ENCODE assay signal across 8 mouse cellular contexts in the genomic region with DNA sequence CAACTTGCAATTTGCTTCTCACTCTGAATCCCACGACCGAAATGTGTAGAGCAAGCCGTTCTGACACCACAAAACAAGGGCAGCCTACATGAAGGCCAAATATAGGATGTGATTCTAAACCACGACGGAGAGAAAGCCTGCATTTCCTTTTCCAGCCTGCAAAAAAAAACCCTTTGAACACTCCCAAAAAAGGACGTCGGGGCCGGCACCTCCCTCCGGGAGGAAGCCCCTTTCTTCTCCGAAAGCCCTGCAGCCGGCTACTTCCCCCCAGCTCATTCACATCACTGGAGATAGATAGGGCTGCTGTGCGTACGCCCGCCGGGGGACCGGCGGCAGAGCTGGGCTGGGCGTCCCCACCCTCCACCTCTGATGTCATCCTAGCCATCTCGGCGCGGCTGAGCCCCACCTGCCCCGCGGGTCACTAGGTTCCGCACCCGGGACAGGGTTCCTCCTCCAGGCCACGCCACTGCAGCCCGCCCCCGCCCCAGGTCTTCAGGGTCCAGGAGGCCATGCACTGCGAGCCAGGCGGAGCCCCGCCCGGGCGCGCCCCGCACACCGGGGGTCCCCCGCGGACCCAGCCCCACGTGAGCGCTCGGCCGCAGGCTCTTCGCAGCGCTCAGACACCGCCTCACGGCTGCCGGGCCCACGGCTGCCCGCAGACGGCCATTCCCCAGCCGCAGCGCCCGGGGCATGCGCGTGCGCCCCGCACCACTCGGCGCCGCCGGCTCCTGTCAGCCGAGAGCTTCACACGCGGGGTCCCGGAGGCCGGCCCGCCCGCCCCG. TPM values are rescaled to one million over a fixed set of nuclear protein-coding genes. Genes with fewer than 3 reads are reported as not detected.
DNase-seq lines count a peak whose midpoint lies in the region; ATAC-seq and TF ChIP-seq lines count a peak whose summit lies in the region.

No protein-coding gene starts in this region.

- H3K27ac ChIP-seq in ES-Bruce4 (ENCODE audit: insufficient read depth, low read length) = peak overlapping the region; percentile 65
- peak overlapping the region; percentile 81 for H3K27ac ChIP-seq in brown adipose tissue, adult 24 weeks (replicated peaks; ENCODE audit: low read depth, low read length)
- H3K27ac ChIP-seq in forebrain, embryonic 10.5 days = peak overlapping the region; percentile 98
- H3K27ac ChIP-seq in heart, postnatal 0 days (ENCODE audit: low read depth) = peak overlapping the region; percentile 94
- peak overlapping the region; percentile 97 for H3K27ac ChIP-seq in lung, embryonic 16.5 days (ENCODE audit: low read length)

- TF ChIP-seq CTCF in ES-Bruce4 (IDR thresholded peaks at IDR 0.05; ENCODE audit: low read depth, low read length) = no peak
- no peak for TF ChIP-seq CTCF in heart, postnatal 0 days (IDR thresholded peaks at IDR 0.05; ENCODE audit: low read depth)

- no peak for TF ChIP-seq POLR2A in ES-Bruce4 (IDR thresholded peaks at IDR 0.05; ENCODE audit: insufficient read depth, low read length)

- no peak for TF ChIP-seq EP300 in ES-Bruce4 (IDR thresholded peaks at IDR 0.05; ENCODE audit: insufficient read depth, low read depth, low read length)
- 0 out of 2 replicates have a peak, but pooled peaks have one; percentile 19 for TF ChIP-seq EP300 in heart, postnatal 0 days (IDR thresholded peaks at IDR 0.05; ENCODE audit: low read depth)

- under 1% methylated on average over 69 of the region's 69 CpGs for WGBS in forebrain, embryonic 10.5 days
- under 1% methylated on average over 61 of the region's 69 CpGs for WGBS in heart, postnatal 0 days
- WGBS in lung, embryonic 16.5 days = under 1% methylated on average over 56 of the region's 69 CpGs

- peak; percentile 69 for DNase-seq in forebrain, embryonic 10.5 days (ENCODE audit: extremely low spot score, low spot score)
- DNase-seq in heart, postnatal 0 days (ENCODE audit: low spot score) = peak; percentile 76
- peak; percentile 55 to 85 for DNase-seq in kidney, postnatal 25 days
- peak; percentile 67 to 75 for DNase-seq in thymus, postnatal 36 days

- H3K4me2 ChIP-seq in heart, postnatal 0 days (ENCODE audit: low read depth, low read length) = peak overlapping the region; percentile 65
- H3K4me2 ChIP-seq in lung, embryonic 16.5 days (ENCODE audit: low read depth, low read length) = peak overlapping the region; percentile 85

- peaks cover 5% of the 10 kb centered on the region for H3K4me1 ChIP-seq in ES-Bruce4 (ENCODE audit: control insufficient read depth, insufficient read depth, low read length)
- H3K4me1 ChIP-seq in brown adipose tissue, adult 24 weeks (ENCODE audit: control insufficient read depth, insufficient read depth, insufficient read length, low read length) = no peaks in the 10 kb centered on the region
- H3K4me1 ChIP-seq in forebrain, embryonic 10.5 days = peaks cover 75% of the 10 kb centered on the region
- peaks cover 29% of the 10 kb centered on the region for H3K4me1 ChIP-seq in heart, postnatal 0 days (ENCODE audit: control insufficient read depth, insufficient read depth)
- peaks cover 49% of the 10 kb centered on the region for H3K4me1 ChIP-seq in lung, embryonic 16.5 days (replicated peaks; ENCODE audit: control insufficient read depth, insufficient read depth, low read length)

- no peaks in the 10 kb centered on the region for H3K36me3 ChIP-seq in ES-Bruce4 (ENCODE audit: control insufficient read depth, insufficient read depth, low read length, poor library complexity, severe bottlenecking)
- no peaks in the 10 kb centered on the region; the same call in 1 of the 2 replicates for H3K36me3 ChIP-seq in forebrain, embryonic 10.5 days (replicated peaks)
- H3K36me3 ChIP-seq in heart, postnatal 0 days (replicated peaks; ENCODE audit: control insufficient read depth, insufficient read depth, low read length) = no peaks in the 10 kb centered on the region
- no peaks in the 10 kb centered on the region for H3K36me3 ChIP-seq in lung, embryonic 16.5 days (ENCODE audit: control insufficient read depth, insufficient read depth, low read length)

- H3K4me3 ChIP-seq in ES-Bruce4 (ENCODE audit: low read depth, low read length) = peak overlapping the region; percentile 85
- peak overlapping the region; percentile 79 for H3K4me3 ChIP-seq in brown adipose tissue, adult 24 weeks (ENCODE audit: insufficient read depth, low read depth, low read length)
- peak overlapping the region; percentile 98 for H3K4me3 ChIP-seq in forebrain, embryonic 10.5 days
- H3K4me3 ChIP-seq in heart, postnatal 0 days (ENCODE audit: low read depth, low read length) = peak overlapping the region; percentile 80
- H3K4me3 ChIP-seq in lung, embryonic 16.5 days (ENCODE audit: low read length) = peak overlapping the region; percentile 91

- no peaks in the 10 kb centered on the region for H3K27me3 ChIP-seq in ES-Bruce4 (ENCODE audit: control insufficient read depth, insufficient read depth, low read length, poor library complexity, severe bottlenecking)
- no peaks in the 10 kb centered on the region for H3K27me3 ChIP-seq in forebrain, embryonic 10.5 days (ENCODE audit: poor library complexity, severe bottlenecking)
- H3K27me3 ChIP-seq in heart, postnatal 0 days (ENCODE audit: control insufficient read depth, insufficient read depth, low read length) = no peaks in the 10 kb centered on the region
- H3K27me3 ChIP-seq in lung, embryonic 16.5 days (ENCODE audit: control insufficient read depth, insufficient read depth, low read depth, low read length) = no peaks in the 10 kb centered on the region

- peak overlapping the region; percentile 90 for H3K9ac ChIP-seq in ES-Bruce4 (ENCODE audit: low read depth, poor library complexity, severe bottlenecking)
- H3K9ac ChIP-seq in heart, postnatal 0 days (replicated peaks; ENCODE audit: low read depth, low read length) = peak overlapping the region; percentile 88
- H3K9ac ChIP-seq in lung, embryonic 16.5 days (ENCODE audit: low read length) = peak overlapping the region; percentile 94

- H3K9me3 ChIP-seq in ES-Bruce4 (replicated peaks; ENCODE audit: control insufficient read depth, insufficient read depth, low read length, poor library complexity, severe bottlenecking) = no peaks in the 10 kb centered on the region
- no peaks in the 10 kb centered on the region for H3K9me3 ChIP-seq in forebrain, embryonic 10.5 days
- no peaks in the 10 kb centered on the region for H3K9me3 ChIP-seq in heart, postnatal 0 days (replicated peaks; ENCODE audit: control insufficient read depth, low read length)
- no peaks in the 10 kb centered on the region for H3K9me3 ChIP-seq in lung, embryonic 16.5 days (ENCODE audit: control insufficient read depth, low read length)

- ATAC-seq in heart, postnatal 0 days (ENCODE audit: insufficient read depth, low read depth) = peak; percentile 70
- ATAC-seq in lung, embryonic 16.5 days (ENCODE audit: low read depth) = peak; percentile 49
- peak; percentile 66 for ATAC-seq in neutrophil, adult 5-6 weeks (ENCODE audit: extremely low read depth, insufficient number of reproducible peaks, low FRiP score, poor library complexity, severe bottlenecking)

RNA-seq across cellular contexts. Expression of gene Coro1c, which starts 0.6 kb away (rescaled TPM):
- 174 and 218 TPM in 2 replicates for polyA plus RNA-seq in ES-Bruce4 (2011; ENCODE audit: insufficient read depth, insufficient read length, low read depth, missing spikeins)
- polyA plus RNA-seq in brown adipose tissue, adult 24 weeks (2012; ENCODE audit: insufficient read depth, insufficient read length, missing spikeins) = 12.6 and 19.9 TPM in 2 replicates
- 209 and 210 TPM in 2 replicates for polyA plus RNA-seq in forebrain, embryonic 10.5 days (2016; fragmentation: Nextera tagmentation; extraction: Ambion mirVana)
- total RNA-seq in heart, postnatal 0 days (2014; rRNA removed; ENCODE audit: low replicate concordance) = 78.2 and 93.4 TPM in 2 replicates
- 40.0 and 46.6 TPM in 2 replicates for polyA plus RNA-seq in heart, postnatal 0 days (2015; fragmentation: Nextera tagmentation; extraction: Ambion mirVana)
- 131 and 138 TPM in 2 replicates for polyA plus RNA-seq in lung, embryonic 16.5 days (2015; fragmentation: Nextera tagmentation; extraction: Ambion mirVana)
- total RNA-seq in neutrophil, adult 5-6 weeks (2017) = 76.9 and 78.5 TPM in 2 replicates

Comparison
In these comparisons a context has a peak if more than half of its experiments do, and no peak if none do; other contexts are left out.
1. Peak in every context shown above with its lines: DNase-seq, ATAC-seq, H3K4me3 ChIP-seq and H3K27ac ChIP-seq.